Mouse (Mus musculus) cerebellum, postnatal 36 days (tissue): Measurements from ENCODE around the gene Fbxl7.

Experiments used
- DNase-seq, 2 experiments: peaks; one replicate each; pipeline ENCODE4 v3.0.0; 2021 to 2022; ENCODE audit warnings: mixed read lengths in 2 of 2

The Fbxl7 gene

DNA sequence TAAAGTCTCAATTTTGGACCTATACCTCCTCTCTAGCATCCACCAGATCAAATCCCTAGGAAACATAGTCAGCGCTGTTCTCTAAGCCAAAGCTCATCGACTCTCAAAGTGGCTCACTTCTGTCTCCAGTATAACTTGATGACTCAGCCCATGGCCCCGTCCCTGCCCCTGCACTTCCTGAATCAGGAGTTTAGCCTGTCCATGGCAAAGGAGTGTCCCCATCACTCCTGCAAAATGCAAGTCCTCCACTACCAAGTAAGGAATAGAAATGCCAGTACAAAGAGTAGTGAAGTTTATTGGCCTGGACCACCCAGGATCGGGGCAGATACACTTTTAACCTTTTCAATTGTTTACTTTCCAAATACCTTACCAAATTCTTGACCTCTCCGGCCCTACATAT, 91.3 kb downstream of the Fbxl7 start:
- DNase-seq: no peak

DNA sequence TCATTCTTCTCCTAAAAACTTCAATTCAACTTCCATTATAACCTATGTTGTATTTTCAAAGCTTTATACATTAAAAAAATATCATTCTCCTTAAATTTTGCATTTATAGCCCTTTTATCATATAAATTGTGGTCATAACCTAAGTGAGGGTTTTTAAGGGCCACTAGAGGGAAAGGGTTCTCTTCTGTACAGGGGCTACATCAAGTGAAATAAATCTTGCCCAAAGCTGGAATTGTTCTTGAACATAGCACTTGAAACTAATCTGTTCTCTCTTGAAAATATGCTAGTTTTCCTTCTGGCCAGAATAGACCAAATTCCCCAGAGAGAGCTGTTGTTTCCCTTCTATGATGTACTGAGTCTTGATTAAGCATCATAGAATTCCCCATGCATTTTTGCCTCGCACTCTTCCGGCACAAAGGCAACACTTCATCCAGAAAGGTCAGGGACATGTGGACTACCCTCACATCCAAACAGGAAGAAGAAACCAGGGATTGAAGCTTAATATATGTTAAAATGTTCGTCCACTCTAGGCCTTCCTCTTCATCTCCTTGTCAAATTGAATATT, 95.8 kb downstream of the Fbxl7 start:
- no peak for DNase-seq

DNA sequence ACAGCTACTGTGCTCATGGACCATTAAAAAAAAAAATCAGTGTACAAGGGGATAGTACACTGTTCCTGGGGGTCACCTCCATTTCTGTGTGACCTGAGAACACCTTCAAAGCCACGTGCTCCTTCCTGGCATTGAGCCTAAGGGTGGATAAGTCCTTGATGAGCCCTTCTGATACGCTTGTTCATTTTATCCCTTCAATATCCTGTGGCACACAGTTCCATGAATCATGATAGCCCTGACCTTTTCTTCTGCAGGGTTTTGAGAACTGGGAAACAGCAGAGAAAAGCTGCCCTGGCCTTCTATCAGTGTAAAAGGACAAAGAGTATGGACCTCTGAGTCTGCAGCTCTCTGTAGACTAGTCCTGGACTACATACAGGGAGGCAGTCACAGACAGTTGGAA, 99.4 kb downstream of the Fbxl7 start:
- no peak for DNase-seq

DNA sequence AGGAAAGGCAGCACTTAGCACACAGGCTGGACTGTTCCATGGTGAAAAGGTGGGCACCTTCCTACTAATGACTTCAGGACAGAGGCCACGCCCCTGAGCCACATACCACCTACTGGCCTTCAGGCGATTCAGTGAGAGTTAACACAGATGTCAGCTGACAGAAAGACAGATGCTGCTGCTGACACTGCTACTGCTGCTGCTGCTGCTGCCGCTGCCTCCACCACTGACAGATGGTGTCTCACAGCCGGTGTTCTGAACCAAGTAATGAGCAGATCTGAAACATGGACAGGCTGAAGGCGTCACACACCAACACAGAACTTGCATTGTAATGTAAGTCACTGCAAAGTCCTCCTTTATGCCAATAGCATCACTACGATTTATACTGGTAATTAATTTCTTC, 99.9 kb downstream of the Fbxl7 start:
- DNase-seq: no peak

DNA sequence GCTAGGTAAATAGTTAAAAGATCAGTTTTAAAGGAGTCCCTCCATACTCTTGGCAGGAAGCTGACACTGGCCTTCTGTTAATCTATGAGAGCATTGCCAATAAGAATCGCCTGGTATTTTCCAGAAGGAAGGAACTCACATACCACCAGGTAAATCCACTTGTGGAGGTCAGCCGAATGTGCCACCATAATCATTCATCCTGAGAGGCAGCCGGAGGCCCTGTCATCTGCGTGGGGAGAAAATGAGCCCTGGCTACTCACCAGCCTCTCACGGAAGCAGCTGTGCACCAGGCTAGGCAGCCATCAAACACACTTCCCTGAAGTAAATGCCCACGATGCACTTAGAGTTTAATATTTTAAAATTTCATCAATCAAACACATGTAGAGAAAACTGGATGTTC, 108.2 kb downstream of the Fbxl7 start:
- DNase-seq: no peak

DNA sequence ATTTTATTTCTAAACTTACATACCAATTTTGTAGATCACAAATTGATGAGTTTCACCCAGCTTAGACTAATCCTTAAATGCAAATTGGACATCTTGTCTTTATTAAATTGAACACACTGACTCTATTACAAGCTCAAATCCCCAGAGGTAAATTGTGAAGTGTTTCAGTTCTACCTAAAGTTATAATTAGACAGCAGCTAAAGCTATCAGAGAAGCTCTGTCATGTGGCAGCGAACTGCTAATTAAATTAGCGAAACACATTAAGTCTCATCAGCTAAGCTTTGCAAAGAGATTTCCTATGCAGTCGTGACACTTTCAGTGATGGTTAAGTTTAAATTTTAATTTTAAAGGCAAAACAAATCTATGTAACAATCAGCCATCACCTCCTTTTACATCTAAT, 114.8 kb downstream of the Fbxl7 start:
- no peak for DNase-seq

- DNase-seq: no peak
These were observed 116.3 kb downstream of the Fbxl7 start for GRCm38 (mm10) chr15:26779129-26779528.

GRCm38 (mm10) chr15:26775720-26776119, 119.7 kb downstream of the Fbxl7 start:
- DNase-seq: no peak

GRCm38 (mm10) chr15:26774895-26775294, 120.5 kb downstream of the Fbxl7 start:
- DNase-seq: no peak

- no peak for DNase-seq
These were observed 133.7 kb downstream of the Fbxl7 start for GRCm38 (mm10) chr15:26761651-26762050.

- DNase-seq: no peak
These were observed 146.9 kb downstream of the Fbxl7 start for GRCm38 (mm10) chr15:26748484-26748883.

DNA sequence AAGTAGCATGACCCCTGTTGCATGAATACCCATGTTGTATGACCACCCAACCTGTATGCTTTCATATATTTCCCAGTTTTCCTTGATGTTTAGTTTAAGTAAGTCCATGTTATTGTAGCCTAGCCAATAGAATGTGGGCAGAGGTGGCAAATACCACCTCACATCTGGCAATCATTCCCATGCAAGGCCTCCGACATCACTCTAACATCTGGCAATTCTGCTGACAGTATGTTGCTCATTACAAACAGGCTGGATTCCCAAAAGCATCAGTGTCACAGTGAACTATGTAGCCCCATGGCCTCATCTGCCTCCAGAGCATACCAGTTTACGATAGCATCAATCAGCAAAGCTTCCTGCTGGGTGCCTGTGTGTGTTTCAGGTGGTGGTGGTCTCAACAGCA, 163.0 kb downstream of the Fbxl7 start:
- no peak for DNase-seq

GRCm38 (mm10) chr15:26730760-26731159, 164.6 kb downstream of the Fbxl7 start:
- DNase-seq: peak; percentile 6 to 14

GRCm38 (mm10) chr15:26729341-26729740, 166.0 kb downstream of the Fbxl7 start:
- DNase-seq: peak; percentile 4 to 15

- no peak for DNase-seq
These were observed 176.9 kb downstream of the Fbxl7 start for GRCm38 (mm10) chr15:26718390-26719036.

DNA sequence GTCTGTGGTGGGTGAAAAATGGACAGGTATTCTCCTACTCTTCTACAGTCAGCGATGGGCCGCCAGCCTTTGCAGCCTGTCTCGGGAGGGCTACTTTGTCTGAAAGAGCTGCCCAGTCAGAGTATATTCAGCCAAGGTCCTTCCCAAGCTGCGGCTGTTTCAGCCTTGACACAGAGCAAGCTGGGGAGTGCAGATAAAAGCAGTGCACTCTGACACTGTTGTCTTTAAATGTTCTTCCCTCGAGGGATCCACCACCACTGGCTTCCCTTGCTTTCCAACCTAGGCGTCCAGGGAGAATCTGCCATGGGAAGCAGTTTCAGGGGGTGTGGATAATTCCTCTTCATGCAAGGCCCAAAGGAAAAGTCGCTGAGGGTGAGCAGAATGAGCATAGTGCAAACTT, 177.4 kb downstream of the Fbxl7 start:
- DNase-seq: no peak

DNA sequence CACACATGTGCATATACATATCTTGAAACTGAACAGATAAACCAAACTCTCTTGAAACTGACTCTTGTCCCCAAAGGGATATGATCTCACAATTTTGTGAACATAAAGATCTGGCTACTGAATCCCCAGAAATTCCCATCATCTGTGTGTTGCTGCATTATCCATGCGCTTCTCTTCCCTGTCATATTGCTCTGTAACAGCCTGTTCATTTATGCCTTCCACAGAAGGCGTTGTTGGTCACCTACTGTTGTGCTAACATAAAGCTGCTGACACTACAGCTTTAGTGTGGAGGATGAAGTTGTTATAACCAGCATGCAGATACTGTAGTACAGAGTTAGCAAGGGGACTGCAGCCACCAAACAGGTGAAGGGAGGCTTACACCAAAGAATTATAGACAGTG, 179.2 kb downstream of the Fbxl7 start:
- DNase-seq: no peak

DNA sequence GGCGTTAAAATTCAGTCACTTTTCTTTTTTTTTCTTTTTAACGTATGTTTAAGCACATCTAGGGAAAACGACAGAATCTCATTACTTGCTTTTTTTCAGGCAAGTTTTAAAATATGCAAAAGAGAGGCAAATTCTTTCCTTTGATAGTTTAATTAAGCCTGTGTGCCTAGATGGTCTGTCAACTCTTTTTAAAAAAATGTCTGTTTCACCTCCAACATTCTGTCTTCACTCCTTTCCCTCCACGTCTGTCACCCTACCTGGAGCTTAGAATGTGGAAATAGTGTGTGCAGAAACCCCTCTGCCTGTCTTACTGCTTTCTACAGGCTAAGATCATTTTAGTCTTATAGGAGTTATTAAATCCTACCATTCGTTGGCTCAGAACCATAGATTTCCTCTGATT, 179.7 kb downstream of the Fbxl7 start:
- no peak for DNase-seq

- no peak for DNase-seq
These were observed 183.1 kb downstream of the Fbxl7 start for GRCm38 (mm10) chr15:26712271-26712670.

- no peak for DNase-seq
These were observed 190.4 kb downstream of the Fbxl7 start for GRCm38 (mm10) chr15:26704966-26705365.

DNA sequence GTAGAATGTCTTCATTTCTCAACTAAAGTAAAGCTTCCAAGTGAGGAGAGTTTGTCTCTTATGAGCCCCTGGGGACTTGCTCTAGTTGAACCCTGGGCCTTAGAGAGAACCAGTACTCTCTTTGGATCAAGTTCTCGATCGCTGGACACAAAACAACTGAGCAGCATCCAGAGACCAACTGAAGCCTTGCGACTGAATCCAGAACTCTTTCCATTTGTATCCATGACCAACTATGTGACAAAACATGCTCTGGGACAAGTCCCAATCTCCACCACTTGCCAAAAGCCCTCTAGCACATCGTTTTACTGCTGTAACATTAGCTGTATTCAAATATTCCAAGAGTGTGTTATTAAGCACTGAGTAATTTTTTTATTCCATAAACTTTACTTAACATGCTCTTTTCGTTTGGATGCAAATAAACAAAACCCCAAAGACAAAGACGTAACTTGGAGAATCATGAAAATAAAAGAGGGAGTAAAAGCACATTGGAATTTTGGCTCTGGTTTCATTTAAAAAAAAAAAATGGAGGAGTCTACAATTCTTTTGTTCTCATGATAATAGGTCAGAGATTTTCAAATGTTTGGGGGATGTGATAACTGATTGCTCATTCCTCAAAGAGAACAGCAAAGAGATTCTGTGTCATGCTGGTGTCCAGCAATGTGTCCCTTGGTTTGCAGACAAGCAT, 192.1 kb downstream of the Fbxl7 start:
- DNase-seq: no peak

DNA sequence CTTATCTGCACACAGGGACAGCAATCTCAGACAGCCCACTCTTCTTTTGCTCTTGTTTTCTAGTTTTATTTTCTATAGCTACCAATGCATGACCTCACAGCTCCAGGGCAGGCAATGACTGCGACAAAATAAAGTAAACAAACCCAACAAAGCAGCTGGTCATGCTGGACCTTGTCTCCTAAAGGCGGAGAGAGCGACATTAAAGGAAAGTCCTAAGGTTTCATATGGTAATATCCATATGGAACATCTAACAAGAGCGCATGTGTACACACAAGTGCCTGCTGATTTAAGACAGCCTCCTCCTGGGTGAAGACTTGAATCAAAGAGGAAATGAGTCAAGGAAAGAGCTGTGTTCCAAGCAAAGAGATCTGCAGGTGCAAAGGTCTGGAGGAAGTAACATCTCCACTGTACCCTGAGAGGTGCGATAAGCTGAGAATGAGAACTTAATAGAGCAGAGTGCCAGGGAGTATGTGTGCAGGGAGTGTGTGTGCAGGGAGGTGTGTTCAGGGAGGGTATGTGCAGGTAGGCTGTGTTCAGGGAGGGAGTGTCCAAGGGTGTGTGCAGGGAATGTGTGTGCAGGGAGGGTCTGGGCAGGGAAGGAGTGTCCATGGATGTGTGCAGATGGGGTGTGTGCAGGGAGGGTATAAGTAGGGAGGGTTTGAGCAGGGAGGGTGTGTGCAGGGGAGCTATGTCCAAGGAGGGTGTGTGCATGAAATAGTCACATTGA, 193.3 kb downstream of the Fbxl7 start:
- no peak for DNase-seq

DNA sequence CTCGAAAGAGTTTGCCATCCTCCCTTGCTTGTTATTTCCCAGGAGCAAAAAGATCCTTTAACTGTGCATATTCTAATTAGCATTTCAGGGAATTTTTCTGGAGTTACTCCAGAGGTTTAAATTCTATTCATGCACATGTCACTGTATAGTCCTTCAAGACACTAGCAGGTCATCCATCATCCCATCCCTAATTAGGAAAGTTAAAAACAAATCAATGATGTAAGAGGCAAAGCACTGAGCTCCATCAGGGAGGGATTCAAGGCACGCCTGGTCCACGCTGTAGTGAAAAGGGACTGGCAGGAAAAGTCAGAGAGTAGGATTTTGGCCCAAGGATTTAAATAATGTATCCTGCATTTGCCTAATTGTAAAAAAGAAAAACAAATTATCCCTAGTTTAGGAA, 202.3 kb downstream of the Fbxl7 start:
- no peak for DNase-seq
